Mouse (Mus musculus) MEL-GATA-1-ER (cell line): ENCODE data around the gene Camta1.

Experiments used
- DNase-seq: peaks from one replicate; pipeline ENCODE4 v3.0.0-alpha.2; 2012; ENCODE audit warnings: low read depth; ENCODE audit errors: extremely low read depth

Gene Camta1

DNA sequence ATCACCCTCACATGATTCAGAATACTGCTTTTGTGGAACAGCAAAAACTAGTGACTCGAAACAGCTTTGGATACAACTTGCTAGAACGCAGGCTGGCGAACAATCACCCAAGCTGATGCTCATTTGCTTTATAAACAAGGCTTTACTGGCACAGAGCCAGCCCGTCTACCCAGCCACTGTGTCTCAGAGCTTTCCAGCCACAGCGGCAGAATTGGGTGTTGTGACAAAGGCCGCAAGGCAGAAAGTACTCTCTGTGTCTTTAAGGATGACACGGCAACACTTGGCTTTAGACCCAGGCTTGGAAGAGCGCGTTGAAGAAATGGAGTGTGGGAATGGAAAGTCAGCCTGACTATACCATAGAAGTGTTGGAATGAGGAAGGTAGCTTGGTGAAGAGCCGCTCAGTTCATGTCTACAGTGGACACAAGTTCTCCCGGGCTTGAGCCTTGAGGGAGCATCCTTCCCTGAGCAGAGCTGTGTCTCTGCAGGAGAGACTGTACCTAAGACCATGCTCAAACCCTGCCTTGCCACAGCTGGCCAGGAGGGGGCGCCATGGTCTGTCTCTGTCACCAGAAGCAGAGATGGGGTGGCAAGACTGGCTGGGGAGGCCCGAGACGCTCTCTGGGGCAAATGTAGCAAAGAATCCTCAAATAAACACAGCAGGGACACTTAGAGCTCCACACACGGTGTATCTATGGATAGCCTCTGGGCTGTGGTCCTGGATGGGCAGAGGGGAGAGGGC, 645.0 kb downstream of the Camta1 start:
- no peak for DNase-seq

DNA sequence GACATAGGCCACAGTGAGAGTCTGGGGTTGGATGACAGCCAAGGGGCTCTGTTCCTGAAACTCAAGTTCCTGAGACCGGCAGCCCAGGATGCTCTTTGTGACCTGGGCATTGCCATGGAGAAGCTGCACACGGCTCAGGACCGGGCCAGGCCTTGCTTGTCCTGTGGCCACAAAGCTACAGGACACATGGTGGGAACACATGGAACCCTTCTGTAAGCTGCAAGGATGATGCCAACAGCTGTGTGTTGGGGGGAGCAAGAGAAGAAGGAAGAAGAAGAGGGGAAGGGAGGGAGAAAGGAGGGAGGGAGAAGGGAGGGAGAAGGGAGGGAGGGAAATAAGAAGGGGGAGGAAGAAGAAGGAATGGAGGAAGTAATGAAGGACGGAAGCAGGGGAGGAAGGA, 645.8 kb downstream of the Camta1 start:
- DNase-seq, result no peak

DNA sequence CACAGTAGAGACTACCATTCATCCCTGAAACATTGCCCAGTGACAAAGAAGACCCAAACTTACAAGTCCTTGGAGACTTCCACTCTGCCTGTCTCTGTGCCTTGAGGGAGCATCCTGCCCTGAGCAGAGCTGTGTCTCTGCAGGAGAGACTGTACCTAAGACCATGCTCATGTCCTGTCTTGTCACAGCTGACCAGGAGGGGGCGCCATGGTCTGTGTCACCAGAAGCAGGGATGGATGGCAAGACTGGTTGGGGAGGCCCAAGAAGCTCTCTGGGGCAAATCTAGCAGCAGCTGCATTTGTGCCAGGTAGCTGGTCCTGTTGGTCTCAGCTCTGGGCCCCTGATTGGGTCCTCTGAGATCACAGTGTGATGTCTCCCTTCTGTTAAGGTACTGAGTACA, 646.5 kb downstream of the Camta1 start:
- DNase-seq, result no peak

DNA sequence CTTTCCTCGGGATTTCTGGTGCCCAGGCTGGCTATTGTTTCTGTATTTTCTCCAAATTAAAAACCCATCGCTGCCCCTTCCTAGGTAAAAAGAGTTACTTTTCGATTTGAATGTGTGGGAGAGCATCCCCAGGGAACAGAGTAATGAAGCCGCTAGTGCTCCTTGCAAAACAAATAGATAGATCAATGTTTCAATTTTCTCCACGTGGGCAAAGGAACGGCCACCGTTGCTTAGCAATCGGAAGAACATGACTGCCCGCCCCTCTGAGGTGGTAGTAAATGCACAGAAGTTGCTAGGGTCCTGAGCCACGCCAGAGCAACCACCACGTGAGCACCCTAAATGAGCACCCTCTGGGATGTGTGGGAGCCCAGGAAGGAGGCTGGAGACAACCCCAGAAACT, 648.2 kb downstream of the Camta1 start:
- DNase-seq, result no peak

DNA sequence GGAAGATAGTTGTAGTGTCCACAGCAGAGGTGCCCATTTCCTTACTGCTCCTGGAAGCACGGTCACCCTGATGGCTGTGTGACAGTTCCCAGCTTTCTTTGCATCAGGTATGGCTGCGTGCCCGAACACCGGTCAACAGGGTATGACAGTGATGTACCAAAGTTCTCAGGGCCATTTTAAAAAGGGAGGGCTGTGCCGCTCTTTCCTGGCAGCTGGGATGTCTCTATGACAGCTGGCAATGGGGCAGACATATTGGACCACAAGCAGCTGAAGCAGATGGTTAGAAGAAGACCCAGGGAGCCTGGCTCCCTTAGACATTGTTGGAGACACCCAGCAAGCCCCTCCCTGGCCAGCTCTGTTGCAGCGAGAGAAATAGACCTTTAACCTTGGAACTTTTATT, 649.7 kb downstream of the Camta1 start:
- DNase-seq, result no peak

DNA sequence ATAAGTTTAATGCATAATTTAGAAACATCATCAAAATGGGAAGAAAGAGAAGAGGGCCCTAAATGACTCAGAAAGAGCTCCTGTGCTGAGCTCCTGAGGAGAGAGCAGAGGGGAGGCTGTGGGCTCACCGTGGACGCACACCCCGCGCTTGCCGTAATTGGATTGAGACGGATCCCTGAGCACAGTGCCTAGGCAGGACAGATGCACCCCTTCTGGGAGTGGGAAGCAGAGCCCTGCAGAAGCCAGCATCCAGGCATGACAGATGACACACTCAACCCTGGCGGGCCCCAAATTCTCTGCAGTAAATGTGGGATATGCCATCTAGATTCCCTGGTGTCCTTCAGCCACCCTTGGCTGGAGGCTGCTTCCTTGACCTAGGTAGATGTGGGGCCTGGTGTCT, 654.1 kb downstream of the Camta1 start:
- no peak for DNase-seq

DNA sequence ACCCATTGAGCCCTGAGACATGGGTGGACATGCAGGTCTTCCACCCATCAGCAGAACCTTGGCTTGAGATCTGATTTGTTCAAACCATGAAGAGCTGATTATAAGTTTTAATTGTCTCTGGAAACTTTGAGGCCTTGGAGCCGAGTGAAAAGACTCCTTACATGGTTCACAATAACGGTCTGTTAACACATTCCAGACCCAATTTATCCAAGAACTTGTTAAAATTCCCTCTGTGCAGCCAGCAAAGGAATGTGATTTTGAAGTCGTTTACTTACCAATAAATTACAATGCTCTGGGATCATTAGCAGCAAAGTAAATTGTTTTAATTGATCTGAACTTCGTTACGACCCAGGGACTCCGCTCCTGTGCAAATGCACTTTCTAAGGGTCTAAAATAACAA, 658.8 kb downstream of the Camta1 start:
- no peak for DNase-seq

DNA sequence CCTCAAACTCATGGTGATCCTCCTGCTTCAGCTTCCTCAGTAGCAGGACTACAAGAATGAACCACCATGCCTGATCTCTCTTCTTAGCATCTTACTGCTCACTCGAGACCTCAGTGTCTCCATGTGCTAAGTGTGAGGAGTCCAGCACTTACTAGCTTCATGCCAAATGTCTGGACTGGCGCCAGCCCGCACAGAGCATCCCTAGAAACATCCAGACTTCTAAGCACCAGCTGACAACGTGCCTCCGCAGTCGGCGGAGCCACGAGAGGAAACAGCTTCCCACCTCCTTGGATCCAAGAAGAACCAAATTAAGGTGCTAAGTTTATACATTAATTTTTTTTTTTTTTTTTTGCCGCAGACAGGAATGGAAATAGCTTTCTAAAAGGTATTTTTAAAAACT, 661.4 kb downstream of the Camta1 start:
- no peak for DNase-seq

DNA sequence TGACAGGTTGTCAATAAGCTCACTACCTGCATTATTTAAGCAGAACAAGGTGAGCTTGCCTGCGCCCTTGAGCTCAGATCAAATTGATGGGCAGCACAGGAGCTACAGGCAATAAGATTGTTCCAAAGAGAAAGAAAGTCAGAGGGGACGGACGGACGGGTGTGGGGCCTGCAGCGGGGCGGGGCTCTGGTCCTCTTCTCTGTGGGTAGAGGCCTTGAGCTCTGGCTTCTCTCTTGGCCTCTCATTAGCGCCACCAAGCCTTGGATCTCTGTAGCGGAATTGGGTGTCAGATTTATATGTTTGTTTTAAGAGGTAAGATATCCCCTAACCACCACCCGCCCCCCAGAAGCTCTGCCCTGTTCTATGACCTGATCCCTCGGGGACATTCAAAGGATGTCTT, 666.5 kb downstream of the Camta1 start:
- no peak for DNase-seq

DNA sequence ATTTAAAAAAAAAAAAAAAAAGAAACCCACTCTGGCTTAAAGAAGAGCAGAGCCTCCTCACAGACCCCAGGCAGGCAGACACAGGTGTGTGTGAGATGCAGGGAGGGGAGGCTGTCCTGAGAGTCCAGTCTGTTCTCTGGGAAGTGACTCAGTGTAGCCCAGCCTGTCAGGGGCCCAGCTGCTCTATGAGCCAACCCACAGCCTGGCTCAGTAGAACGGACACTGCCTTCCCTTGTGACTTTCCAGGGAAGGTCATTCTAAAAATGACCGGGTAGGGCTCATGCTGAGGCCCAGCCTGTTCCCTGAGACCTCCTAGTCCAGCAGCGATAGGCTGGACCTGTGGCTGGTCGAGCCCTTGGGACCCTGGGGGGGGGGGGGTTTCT, 667.0 kb downstream of the Camta1 start:
- DNase-seq, result no peak

DNA sequence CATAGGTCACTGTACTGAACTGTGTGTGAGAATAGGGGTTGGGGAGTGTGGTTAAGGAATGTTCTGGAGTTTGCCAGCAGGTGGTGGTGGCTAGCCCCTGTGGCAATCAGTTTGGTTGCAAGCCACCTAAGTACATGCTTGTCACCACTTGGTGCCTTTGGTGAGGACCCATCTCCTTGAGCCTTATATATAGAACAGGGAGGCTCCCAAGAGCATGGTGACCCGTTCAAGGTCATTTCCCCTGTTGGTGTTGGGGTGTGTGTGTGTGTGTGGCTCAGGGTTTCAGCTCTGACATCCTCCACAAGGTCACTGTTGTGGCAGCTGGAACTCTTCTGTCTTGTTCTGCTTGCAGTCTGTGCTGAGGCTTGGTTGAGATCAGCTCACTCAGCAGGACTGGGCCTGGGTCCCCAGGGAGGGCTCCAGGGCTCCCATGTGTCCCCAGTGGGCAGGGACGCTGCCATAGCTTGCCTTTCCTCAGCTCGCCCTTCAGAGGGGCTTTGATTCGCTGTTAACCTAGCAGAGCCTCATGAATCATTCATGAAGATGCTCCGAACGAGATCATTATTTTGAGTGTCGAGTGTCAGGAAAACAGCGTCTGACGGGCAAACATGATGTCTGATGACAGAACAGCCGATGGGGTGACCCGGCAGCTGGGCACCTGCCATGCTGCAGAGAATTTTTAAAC, 667.5 kb downstream of the Camta1 start:
- no peak for DNase-seq

DNA sequence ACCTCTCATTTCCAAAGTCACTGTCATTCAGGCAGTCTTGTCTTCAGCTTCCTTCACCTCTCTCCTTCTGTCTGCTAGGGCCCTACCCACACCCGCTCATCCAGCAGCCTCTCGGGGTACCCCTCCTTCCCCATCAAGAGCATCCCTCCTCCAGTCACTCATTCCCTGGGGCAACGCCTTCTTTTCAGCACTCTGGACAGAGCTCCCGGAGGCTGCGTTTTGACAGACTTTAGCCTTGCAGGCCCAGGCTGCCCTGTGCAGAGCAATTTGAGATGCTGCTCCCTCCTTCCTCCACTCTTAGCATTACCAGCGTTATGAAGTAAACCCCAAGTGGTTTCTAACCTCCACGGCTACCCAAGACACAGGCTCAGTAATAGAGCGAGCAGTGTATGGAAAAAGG, 675.2 kb downstream of the Camta1 start:
- DNase-seq, result no peak

DNA sequence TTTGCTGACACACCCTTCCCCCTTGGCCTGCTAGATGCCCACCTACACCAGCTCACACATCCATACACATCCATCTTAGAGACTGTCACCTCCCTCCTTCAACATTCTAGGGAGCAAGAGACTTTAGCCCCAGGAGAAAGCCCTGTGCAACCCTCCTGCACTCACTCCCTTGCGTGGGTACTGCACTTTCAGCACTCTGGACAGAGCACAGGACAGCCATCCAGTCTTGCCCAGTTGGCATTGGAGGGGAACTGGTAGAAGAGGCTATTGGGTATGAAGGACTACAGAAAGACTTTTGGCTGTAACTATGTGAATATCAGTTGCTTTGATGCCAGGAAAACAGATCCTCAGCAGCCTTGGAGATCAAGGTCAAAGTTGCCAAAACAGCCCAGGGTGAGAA, 675.9 kb downstream of the Camta1 start:
- no peak for DNase-seq

DNA sequence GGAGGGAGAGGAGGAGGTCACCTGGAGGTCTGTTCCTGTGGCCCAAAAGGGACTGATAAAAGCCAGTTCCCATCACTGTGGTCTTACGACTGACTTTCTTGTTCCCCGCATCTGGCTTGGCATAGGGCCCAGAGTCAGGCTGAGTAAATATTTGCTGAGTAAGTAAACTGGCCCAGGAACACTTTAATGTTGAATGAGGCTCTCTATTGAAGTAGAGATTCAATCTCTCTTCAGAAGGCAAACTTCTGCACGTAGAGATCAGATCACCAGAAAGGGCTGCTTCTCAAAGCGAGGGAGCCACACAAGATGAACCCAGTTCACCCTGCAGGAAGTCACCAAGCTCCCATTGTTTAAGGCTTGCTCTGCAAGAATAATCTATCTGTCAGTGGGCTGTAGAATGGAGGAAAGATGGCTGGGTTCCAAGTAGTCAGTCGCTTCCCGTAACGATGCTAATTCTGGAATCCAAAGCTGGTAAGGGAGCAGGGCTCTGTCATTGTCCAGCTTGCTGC, 681.2 kb downstream of the Camta1 start:
- DNase-seq, result no peak

DNA sequence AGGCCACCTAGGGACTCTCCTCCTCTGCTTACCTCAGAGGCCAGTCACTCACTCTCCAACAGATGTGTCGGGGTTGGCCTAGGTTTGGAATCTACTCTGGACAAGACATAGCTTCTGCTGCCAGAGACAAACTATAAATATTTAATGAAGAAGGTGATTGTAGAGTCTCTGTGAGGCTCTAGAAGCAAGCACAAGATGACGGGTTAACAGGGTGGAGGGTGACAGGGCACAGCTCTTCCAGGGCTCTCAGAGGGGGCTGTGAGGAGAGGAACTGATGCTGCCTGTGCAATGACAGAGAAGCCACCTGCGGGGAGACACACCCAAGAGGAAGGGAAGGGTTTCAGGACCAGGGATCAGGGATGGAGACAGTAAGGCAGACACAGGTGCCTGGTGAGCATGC, 682.0 kb downstream of the Camta1 start:
- DNase-seq, result no peak

DNA sequence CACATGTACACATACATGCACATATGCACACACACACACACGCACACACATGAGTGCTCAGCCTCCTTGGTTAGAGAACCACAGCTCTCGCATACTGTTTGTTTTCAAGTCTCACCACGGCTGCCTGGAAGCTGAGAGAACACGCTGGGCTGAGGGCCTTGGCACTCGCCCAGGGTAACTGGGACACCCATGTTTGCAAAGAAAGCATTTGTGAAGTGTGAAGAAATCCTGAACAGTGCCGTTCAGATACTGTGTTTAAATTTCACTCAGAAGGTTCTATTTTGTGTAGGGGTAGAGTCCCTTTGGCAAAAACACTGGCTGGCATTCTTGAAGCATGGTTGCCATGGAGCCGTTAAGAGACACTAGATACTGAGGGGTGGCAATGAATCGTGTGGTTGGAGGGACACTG, 682.7 kb downstream of the Camta1 start:
- no peak for DNase-seq

DNA sequence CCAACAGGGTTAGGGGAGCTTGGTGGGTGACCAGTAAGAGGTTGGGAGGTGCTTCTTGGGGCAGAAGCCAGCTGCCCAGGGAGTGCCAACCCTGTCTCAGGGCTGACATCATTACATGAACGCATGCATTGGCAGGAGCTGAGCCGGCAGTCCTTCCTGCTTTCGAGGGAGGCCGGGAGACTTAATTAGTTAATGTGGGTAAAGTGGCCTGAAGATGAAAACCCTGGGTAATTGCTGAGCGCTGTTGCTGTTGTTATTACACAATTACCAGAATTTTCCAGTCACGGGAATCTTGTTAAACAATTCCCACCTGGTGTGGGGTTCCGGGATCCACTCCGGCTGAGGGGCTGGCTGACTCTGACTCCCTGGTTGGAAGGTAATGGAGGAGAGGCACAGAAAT, 689.1 kb downstream of the Camta1 start:
- no peak for DNase-seq

DNA sequence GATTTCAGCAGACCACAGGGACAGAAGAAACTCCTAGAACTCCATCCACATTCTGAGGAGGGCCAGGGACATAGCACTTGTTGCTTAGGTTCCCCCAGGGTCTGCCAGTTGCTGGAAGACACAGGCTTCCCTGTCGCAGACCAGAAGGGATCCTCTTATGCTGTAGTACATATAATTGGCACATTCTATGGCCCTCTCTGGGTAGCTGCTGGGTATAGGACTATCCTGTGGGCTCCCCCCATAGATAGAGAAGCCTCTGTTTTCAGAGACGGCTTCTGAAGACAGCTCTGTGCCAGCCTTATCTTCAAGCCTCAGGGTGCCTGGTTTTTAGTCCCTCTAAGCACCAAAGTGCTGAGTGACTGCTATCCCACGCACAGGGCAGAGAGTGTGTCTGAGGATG, 690.6 kb downstream of the Camta1 start:
- DNase-seq, result no peak

DNA sequence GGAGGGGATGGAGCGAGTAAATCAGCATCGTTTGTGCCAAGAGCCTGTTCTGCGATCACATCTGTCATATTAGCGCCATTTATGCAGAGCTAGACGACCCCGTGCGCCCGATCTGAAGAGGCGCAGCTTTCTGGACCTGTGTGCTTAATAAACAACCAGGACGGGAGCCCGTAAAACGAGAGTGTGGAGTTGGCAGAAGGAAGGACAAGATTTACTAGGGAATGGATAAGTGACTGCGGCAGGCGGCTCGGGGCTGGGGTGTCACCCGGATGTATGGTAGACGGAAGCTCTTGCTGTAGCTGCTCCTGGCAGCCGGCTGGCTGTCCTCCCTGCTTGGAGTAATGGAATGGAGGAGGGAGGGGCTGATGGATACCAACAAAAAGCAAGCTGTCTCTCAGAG, 691.0 kb downstream of the Camta1 start:
- no peak for DNase-seq

DNA sequence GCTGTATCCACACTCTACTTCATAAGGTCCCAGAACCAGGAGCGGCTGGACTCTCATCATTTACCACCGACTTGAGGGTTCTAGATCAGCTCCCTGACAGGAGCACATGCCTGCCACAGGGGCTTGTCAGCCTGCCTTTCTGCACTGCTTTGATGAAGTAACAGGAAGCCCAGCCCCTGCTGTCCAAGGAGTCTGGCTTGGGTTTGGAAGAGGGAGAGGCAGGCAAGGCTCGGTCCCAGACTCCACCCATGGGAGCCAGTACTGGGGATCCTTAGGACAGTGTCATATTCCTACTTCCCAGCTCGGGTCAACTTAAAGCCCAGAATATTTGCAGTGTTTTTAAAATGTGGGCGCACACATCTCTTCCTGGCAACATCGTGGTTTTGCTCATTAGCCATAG, 694.7 kb downstream of the Camta1 start:
- DNase-seq, result no peak

DNA sequence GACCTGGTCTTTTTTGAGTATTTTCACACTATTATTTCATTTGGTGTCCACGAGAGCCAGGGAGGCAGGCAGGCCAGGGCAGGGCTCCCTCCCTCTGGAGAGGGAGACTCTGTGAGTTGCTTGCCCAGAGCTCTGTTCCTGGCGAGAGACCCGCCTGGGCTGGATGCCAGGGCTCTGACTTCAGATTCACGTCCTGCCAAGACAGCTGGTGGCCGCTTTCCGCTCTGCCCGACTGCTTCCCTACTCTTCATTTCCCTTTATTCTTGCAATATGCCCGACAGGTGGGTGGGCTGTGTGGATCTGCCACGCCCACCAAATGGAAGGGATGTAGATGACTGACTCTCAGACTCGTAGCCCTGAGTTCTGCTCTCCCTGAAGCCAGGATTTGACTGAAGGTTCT, 696.1 kb downstream of the Camta1 start:
- no peak for DNase-seq

DNA sequence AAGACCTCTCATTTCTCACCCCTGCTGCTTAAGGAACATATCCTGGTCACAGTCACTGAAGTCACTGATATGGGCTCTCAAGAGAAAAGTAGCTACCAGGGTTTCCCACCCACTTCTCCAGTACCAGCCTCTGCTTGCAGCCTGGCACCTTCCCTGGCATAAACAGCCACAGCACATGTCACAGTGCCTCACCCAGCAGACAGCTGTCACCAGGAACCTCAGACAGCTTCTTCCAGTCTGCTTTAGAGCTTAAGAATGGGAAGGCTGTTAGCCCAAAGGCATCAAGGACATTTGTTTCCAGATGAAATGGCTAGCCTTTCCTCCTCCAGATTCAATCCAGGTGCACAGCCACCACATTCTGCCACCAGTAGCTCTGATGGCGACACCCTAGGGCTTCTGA, 697.4 kb downstream of the Camta1 start:
- no peak for DNase-seq

DNA sequence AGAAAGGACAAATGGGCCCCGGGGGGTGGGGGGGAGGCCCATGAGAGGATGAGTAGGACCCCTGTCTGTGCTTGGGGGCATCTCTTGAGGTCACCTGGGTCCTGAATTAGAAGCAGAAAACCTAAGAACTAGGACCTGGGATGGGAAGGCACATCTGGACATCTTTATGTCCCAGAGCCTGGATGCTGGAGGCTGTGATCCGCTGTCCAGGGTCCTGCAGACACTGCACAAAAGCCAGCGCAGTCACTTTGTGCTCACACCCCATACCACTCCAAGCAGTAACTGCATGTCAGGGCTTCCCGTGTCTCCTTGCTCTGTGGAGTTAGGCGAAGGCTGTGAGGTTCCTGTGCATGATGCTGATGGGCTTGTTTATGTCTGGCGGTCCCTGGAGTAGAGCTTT, 699.8 kb downstream of the Camta1 start:
- DNase-seq, result no peak
